Mouse (Mus musculus): ENCODE results near the gene Fsip1. TPM values are rescaled to one million over a fixed set of nuclear protein-coding genes. Genes with fewer than 3 reads are reported as not detected.
A peak's percentile ranks its signal among the peaks of the same experiment; 100 is the strongest.

The Fsip1 gene
- polyA plus RNA-seq (2015; fragmentation: Nextera tagmentation; extraction: Ambion mirVana) = 0.13 TPM in 1 of 2 replicates, not detected in the other

- H3K27ac ChIP-seq (replicated peaks) = no peak within 1 kb of the TSS
- no peaks in the 10 kb centered on the region for H3K27me3 ChIP-seq
- 1% methylated on average over 25 of the region's 25 CpGs for WGBS (ENCODE audit: insufficient replicate concordance)
- ATAC-seq (ENCODE audit: insufficient read depth) = peak; percentile 88
- H3K4me2 ChIP-seq = peak within 1 kb of the TSS; percentile 58
- peak within 1 kb of the TSS; percentile 55 for H3K4me3 ChIP-seq (replicated peaks)
- peaks cover 8% of the 10 kb centered on the region for H3K4me1 ChIP-seq (replicated peaks)
- H3K9me3 ChIP-seq (replicated peaks) = no peaks in the 10 kb centered on the region
- no peaks in the 10 kb centered on the region for H3K36me3 ChIP-seq (replicated peaks)
- no peak within 1 kb of the TSS for H3K9ac ChIP-seq
Observed at GRCm38 (mm10) chr2:118256621-118257053, at the start of gene Fsip1. Gene Fsip1, minus strand, starts transcription at chr2:118256966.

GRCm38 (mm10) chr2:118306522-118306895, 49.7 kb upstream of the Fsip1 start:
- Histone ChIP-seq H3K9me3 (replicated peaks) (no peaks in the 10 kb centered on the region), H3K9ac (no peak overlapping the region), H3K4me2 (no peak overlapping the region), H3K4me3 (replicated peaks) (no peak overlapping the region), H3K4me1 (replicated peaks) (0 out of 2 replicates have a peak, but pooled peaks cover 6% of the 10 kb centered on the region), H3K27ac (replicated peaks) (peak overlapping the region; percentile 31; the same call in 1 of the 2 replicates), H3K27me3 (no peaks in the 10 kb centered on the region), H3K36me3 (replicated peaks) (no peaks in the 10 kb centered on the region)
- ATAC-seq (ENCODE audit: insufficient read depth) = peak; percentile 53; the same call in 1 of the 2 replicates
- 8% methylated on average over 3 of the region's 3 CpGs for WGBS (ENCODE audit: insufficient replicate concordance)

GRCm38 (mm10) chr2:118305827-118306521, 49.2 kb upstream of the Fsip1 start:
- Histone ChIP-seq H3K9ac (no peak overlapping the region), H3K27ac (replicated peaks) (peak overlapping the region; percentile 35; the same call in 1 of the 2 replicates), H3K4me3 (replicated peaks) (no peak overlapping the region), H3K4me2 (no peak overlapping the region), H3K4me1 (replicated peaks) (0 out of 2 replicates have a peak, but pooled peaks cover 6% of the 10 kb centered on the region), H3K36me3 (replicated peaks) (no peaks in the 10 kb centered on the region), H3K27me3 (no peaks in the 10 kb centered on the region), H3K9me3 (replicated peaks) (no peaks in the 10 kb centered on the region)
- ATAC-seq (ENCODE audit: insufficient read depth) = peak; percentile 73
- 46% methylated on average over 7 of the region's 7 CpGs for WGBS (ENCODE audit: insufficient replicate concordance)

- Histone ChIP-seq H3K27ac (replicated peaks) (no peak overlapping the region), H3K4me3 (replicated peaks) (no peak overlapping the region), H3K36me3 (replicated peaks) (no peaks in the 10 kb centered on the region), H3K4me1 (replicated peaks) (0 out of 2 replicates have a peak, but pooled peaks cover 6% of the 10 kb centered on the region), H3K27me3 (no peaks in the 10 kb centered on the region), H3K9me3 (replicated peaks) (no peaks in the 10 kb centered on the region), H3K9ac (no peak overlapping the region), H3K4me2 (no peak overlapping the region)
- WGBS (ENCODE audit: insufficient replicate concordance) = 61% methylated on average over 4 of the region's 4 CpGs
- no peak for ATAC-seq (ENCODE audit: insufficient read depth)
Observed at GRCm38 (mm10) chr2:118303456-118303855, 46.7 kb upstream of the Fsip1 start.

GRCm38 (mm10) chr2:118301656-118302055, 44.9 kb upstream of the Fsip1 start:
- Histone ChIP-seq H3K4me1 (replicated peaks) (0 out of 2 replicates have a peak, but pooled peaks cover 2% of the 10 kb centered on the region), H3K27ac (replicated peaks) (no peak overlapping the region), H3K9ac (no peak overlapping the region), H3K9me3 (replicated peaks) (no peaks in the 10 kb centered on the region), H3K36me3 (replicated peaks) (no peaks in the 10 kb centered on the region), H3K4me2 (no peak overlapping the region), H3K27me3 (no peaks in the 10 kb centered on the region), H3K4me3 (replicated peaks) (no peak overlapping the region)
- 59% methylated on average over 2 of the region's 2 CpGs for WGBS (ENCODE audit: insufficient replicate concordance)
- ATAC-seq (ENCODE audit: insufficient read depth) = no peak

- Histone ChIP-seq H3K27me3 (no peaks in the 10 kb centered on the region), H3K4me3 (replicated peaks) (no peak overlapping the region), H3K4me1 (replicated peaks) (0 out of 2 replicates have a peak, but pooled peaks cover 2% of the 10 kb centered on the region), H3K9ac (no peak overlapping the region), H3K9me3 (replicated peaks) (no peaks in the 10 kb centered on the region), H3K27ac (replicated peaks) (no peak overlapping the region), H3K36me3 (replicated peaks) (no peaks in the 10 kb centered on the region), H3K4me2 (no peak overlapping the region)
- no peak for ATAC-seq (ENCODE audit: insufficient read depth)
- WGBS (ENCODE audit: insufficient replicate concordance) = 74% methylated on average over 8 of the region's 8 CpGs
Observed at GRCm38 (mm10) chr2:118301041-118301545, 44.3 kb upstream of the Fsip1 start.

GRCm38 (mm10) chr2:118299981-118300380, 43.2 kb upstream of the Fsip1 start:
- H3K27ac ChIP-seq (replicated peaks) = no peak overlapping the region
- ATAC-seq (ENCODE audit: insufficient read depth) = no peak
- H3K4me2 ChIP-seq = no peak overlapping the region
- no peaks in the 10 kb centered on the region for H3K4me1 ChIP-seq (replicated peaks)
- no peaks in the 10 kb centered on the region for H3K27me3 ChIP-seq
- H3K9me3 ChIP-seq (replicated peaks) = no peaks in the 10 kb centered on the region
- WGBS (ENCODE audit: insufficient replicate concordance) = 68% methylated on average over 2 of the region's 2 CpGs
- no peak overlapping the region for H3K9ac ChIP-seq
- H3K4me3 ChIP-seq (replicated peaks) = no peak overlapping the region
- no peaks in the 10 kb centered on the region for H3K36me3 ChIP-seq (replicated peaks)

GRCm38 (mm10) chr2:118298601-118299000, 41.8 kb upstream of the Fsip1 start:
- ATAC-seq (ENCODE audit: insufficient read depth) = no peak
- H3K4me1 ChIP-seq (replicated peaks) = no peaks in the 10 kb centered on the region

GRCm38 (mm10) chr2:118297966-118298365, 41.2 kb upstream of the Fsip1 start:
- no peaks in the 10 kb centered on the region for H3K27me3 ChIP-seq
- H3K9ac ChIP-seq = no peak overlapping the region
- no peak overlapping the region for H3K27ac ChIP-seq (replicated peaks)
- H3K4me3 ChIP-seq (replicated peaks) = no peak overlapping the region
- 49% methylated on average over 2 of the region's 2 CpGs for WGBS (ENCODE audit: insufficient replicate concordance)
- H3K36me3 ChIP-seq (replicated peaks) = no peaks in the 10 kb centered on the region
- H3K4me1 ChIP-seq (replicated peaks) = no peaks in the 10 kb centered on the region
- ATAC-seq (ENCODE audit: insufficient read depth) = no peak
- no peak overlapping the region for H3K4me2 ChIP-seq
- H3K9me3 ChIP-seq (replicated peaks) = no peaks in the 10 kb centered on the region

More at GRCm38 (mm10) chr2:118298601-118299000, 41.8 kb upstream of the Fsip1 start:
- 63% methylated on average over 4 of the region's 4 CpGs for WGBS (ENCODE audit: insufficient replicate concordance)
- H3K4me2 ChIP-seq = no peak overlapping the region
- H3K36me3 ChIP-seq (replicated peaks) = no peaks in the 10 kb centered on the region
- no peaks in the 10 kb centered on the region for H3K9me3 ChIP-seq (replicated peaks)
- H3K9ac ChIP-seq = no peak overlapping the region
- H3K27me3 ChIP-seq = no peaks in the 10 kb centered on the region
- no peak overlapping the region for H3K27ac ChIP-seq (replicated peaks)
- H3K4me3 ChIP-seq (replicated peaks) = no peak overlapping the region

- Histone ChIP-seq H3K9me3 (replicated peaks) (no peaks in the 10 kb centered on the region), H3K27ac (replicated peaks) (no peak overlapping the region), H3K27me3 (no peaks in the 10 kb centered on the region), H3K4me3 (replicated peaks) (no peak overlapping the region), H3K9ac (no peak overlapping the region), H3K4me2 (no peak overlapping the region), H3K36me3 (replicated peaks) (no peaks in the 10 kb centered on the region), H3K4me1 (replicated peaks) (no peaks in the 10 kb centered on the region)
- ATAC-seq (ENCODE audit: insufficient read depth) = no peak
- 55% methylated on average over 7 of the region's 7 CpGs for WGBS (ENCODE audit: insufficient replicate concordance)
Observed at GRCm38 (mm10) chr2:118295505-118295904, 38.7 kb upstream of the Fsip1 start.

GRCm38 (mm10) chr2:118293583-118293982, 36.8 kb upstream of the Fsip1 start:
- H3K9me3 ChIP-seq (replicated peaks) = no peaks in the 10 kb centered on the region
- no peak for ATAC-seq (ENCODE audit: insufficient read depth)
- H3K4me2 ChIP-seq = no peak overlapping the region
- no peaks in the 10 kb centered on the region for H3K27me3 ChIP-seq
- H3K4me1 ChIP-seq (replicated peaks) = no peaks in the 10 kb centered on the region
- H3K9ac ChIP-seq = no peak overlapping the region
- no peaks in the 10 kb centered on the region for H3K36me3 ChIP-seq (replicated peaks)
- H3K4me3 ChIP-seq (replicated peaks) = no peak overlapping the region
- H3K27ac ChIP-seq (replicated peaks) = no peak overlapping the region
- WGBS (ENCODE audit: insufficient replicate concordance) = 67% methylated on average over 5 of the region's 5 CpGs

All from liver, embryonic 15.5 days (tissue).